In the genomic region with DNA sequence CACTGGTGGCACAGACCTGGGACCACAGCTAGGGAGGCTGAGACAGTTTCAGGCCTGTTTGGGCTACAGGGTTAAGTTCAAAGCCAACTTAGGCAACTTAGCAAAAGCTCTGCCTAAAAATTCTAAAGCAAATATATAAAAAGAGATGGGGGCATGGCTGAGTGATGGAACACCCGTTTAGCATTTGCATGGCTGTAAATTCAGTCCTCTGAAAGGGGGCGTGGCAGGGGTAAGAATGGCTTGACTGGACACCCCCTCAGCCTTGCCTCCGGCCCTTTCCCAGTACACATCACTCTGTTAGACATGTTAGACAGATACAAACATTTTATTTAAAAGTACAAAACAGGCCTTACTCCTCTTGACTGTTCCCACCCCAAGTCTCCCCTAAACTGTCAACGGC, we compare ENCODE assay signal across 7 mouse cellular contexts. TPM values are rescaled to one million over a fixed set of nuclear protein-coding genes. Genes with fewer than 3 reads are reported as not detected.
DNase-seq lines count a peak whose midpoint lies in the region; ATAC-seq and TF ChIP-seq lines count a peak whose summit lies in the region.

No protein-coding gene starts in this region.

- H3K4me2 ChIP-seq in heart, embryonic 11.5 days = peak overlapping the region; percentile 51
- H3K4me2 ChIP-seq in limb, embryonic 15.5 days = no peak overlapping the region

- 70% methylated on average over 4 of the region's 4 CpGs for WGBS in spleen, adult 2 months
- 74% methylated on average over 4 of the region's 4 CpGs for WGBS in heart, embryonic 11.5 days (ENCODE audit: insufficient replicate concordance)
- WGBS in limb, embryonic 15.5 days = 68% methylated on average over 4 of the region's 4 CpGs

- peak overlapping the region; percentile 70 for H3K27ac ChIP-seq in spleen, adult 2 months (ENCODE audit: insufficient read depth, low read length)
- peak overlapping the region; percentile 98 for H3K27ac ChIP-seq in heart, embryonic 11.5 days (ENCODE audit: low read depth, low read length)
- H3K27ac ChIP-seq in limb, embryonic 15.5 days = peak overlapping the region; percentile 89

- DNase-seq in spleen, adult 2 months (ENCODE audit: low read depth in 1 of 2, low spot score in 2 of 2) = no peak
- DNase-seq in spleen, postnatal 36 days (ENCODE audit: low spot score in 2 of 2) = no peak
- DNase-seq in natural killer cell, adult 2 months (ENCODE audit: low spot score in 2 of 2) = no peak
- no peak for DNase-seq in right cerebral cortex, postnatal 4 days
- DNase-seq in cerebellum, postnatal 4 days (ENCODE audit: low spot score in 2 of 2) = no peak

- no peaks in the 10 kb centered on the region for H3K27me3 ChIP-seq in spleen, adult 2 months (ENCODE audit: control insufficient read depth, insufficient read depth, low read length)
- no peaks in the 10 kb centered on the region for H3K27me3 ChIP-seq in heart, embryonic 11.5 days (ENCODE audit: control insufficient read depth, insufficient read depth, low read length)
- H3K27me3 ChIP-seq in limb, embryonic 15.5 days = no peaks in the 10 kb centered on the region

- TF ChIP-seq POLR2A in spleen, adult 2 months (IDR thresholded peaks at IDR 0.05; ENCODE audit: low read depth, low read length) = no peak

- ATAC-seq in heart, embryonic 11.5 days (replicated peaks; ENCODE audit: insufficient number of reproducible peaks, low FRiP score, low TSS enrichment) = no peak
- no peak for ATAC-seq in limb, embryonic 15.5 days (ENCODE audit: insufficient number of reproducible peaks, low FRiP score, low TSS enrichment, low read depth)

- H3K9me3 ChIP-seq in heart, embryonic 11.5 days (replicated peaks; ENCODE audit: control insufficient read depth, low read length) = no peaks in the 10 kb centered on the region
- H3K9me3 ChIP-seq in limb, embryonic 15.5 days = no peaks in the 10 kb centered on the region

- no peaks in the 10 kb centered on the region for H3K36me3 ChIP-seq in spleen, adult 2 months (ENCODE audit: control insufficient read depth, insufficient read depth, low read length)
- H3K36me3 ChIP-seq in heart, embryonic 11.5 days (ENCODE audit: control insufficient read depth, insufficient read depth, low read length) = no peaks in the 10 kb centered on the region
- 0 out of 2 replicates have a peak, but pooled peaks cover 6% of the 10 kb centered on the region for H3K36me3 ChIP-seq in limb, embryonic 15.5 days

- no peak for TF ChIP-seq CTCF in spleen, adult 2 months (IDR thresholded peaks at IDR 0.05; ENCODE audit: extremely low read depth, insufficient read depth, insufficient read length, insufficient replicate concordance)

- peak overlapping the region; percentile 63 for H3K9ac ChIP-seq in heart, embryonic 11.5 days (ENCODE audit: low read depth, low read length)
- H3K9ac ChIP-seq in limb, embryonic 15.5 days = no peak overlapping the region

- H3K4me1 ChIP-seq in spleen, adult 2 months (ENCODE audit: control insufficient read depth, insufficient read depth, insufficient read length) = peaks cover 17% of the 10 kb centered on the region; the same call in 1 of the 2 replicates
- H3K4me1 ChIP-seq in heart, embryonic 11.5 days (ENCODE audit: control insufficient read depth, insufficient read depth, low read length) = peaks cover 55% of the 10 kb centered on the region
- H3K4me1 ChIP-seq in limb, embryonic 15.5 days = peaks cover 35% of the 10 kb centered on the region

- H3K4me3 ChIP-seq in spleen, adult 2 months (ENCODE audit: extremely low read depth, insufficient read depth, insufficient read length) = no peak overlapping the region
- H3K4me3 ChIP-seq in heart, embryonic 11.5 days (ENCODE audit: low read depth, low read length) = no peak overlapping the region; the same call in 1 of the 2 replicates
- H3K4me3 ChIP-seq in limb, embryonic 15.5 days = no peak overlapping the region; the same call in 1 of the 2 replicates

RNA-seq across cellular contexts. Expression of a gene that starts 0.8 kb away (rescaled TPM):
- 0.18 TPM in 1 of 2 replicates, not detected in the other for polyA plus RNA-seq in spleen, adult 2 months (2012; rRNA removed)
- 1.2 and 1.5 TPM in 2 replicates for polyA plus RNA-seq in heart, embryonic 11.5 days (2014; fragmentation: Nextera tagmentation; extraction: Ambion mirVana)
- polyA plus RNA-seq in limb, embryonic 15.5 days (2015; fragmentation: Nextera tagmentation; extraction: Ambion mirVana) = 0.82 and 1.2 TPM in 2 replicates

RNA-seq across cellular contexts. Expression of a gene that starts 16.4 kb away (rescaled TPM):
- 9.2 and 10.7 TPM in 2 replicates for polyA plus RNA-seq in spleen, adult 2 months (2012; rRNA removed)
- 21.4 and 23.8 TPM in 2 replicates for polyA plus RNA-seq in heart, embryonic 11.5 days (2014; fragmentation: Nextera tagmentation; extraction: Ambion mirVana)
- polyA plus RNA-seq in limb, embryonic 15.5 days (2015; fragmentation: Nextera tagmentation; extraction: Ambion mirVana) = 38.9 and 42.0 TPM in 2 replicates

RNA-seq across cellular contexts. Expression of a gene that starts 18.9 kb away (rescaled TPM):
- 0.14 and 0.15 TPM in 2 replicates for polyA plus RNA-seq in spleen, adult 2 months (2012; rRNA removed)
- polyA plus RNA-seq in heart, embryonic 11.5 days (2014; fragmentation: Nextera tagmentation; extraction: Ambion mirVana) = 9.0 TPM in 2 replicates
- 1.9 and 2.7 TPM in 2 replicates for polyA plus RNA-seq in limb, embryonic 15.5 days (2015; fragmentation: Nextera tagmentation; extraction: Ambion mirVana)

RNA-seq across cellular contexts. Expression of a gene that starts 19.8 kb away (rescaled TPM):
- 423 and 439 TPM in 2 replicates for polyA plus RNA-seq in spleen, adult 2 months (2012; rRNA removed)
- 106 and 121 TPM in 2 replicates for polyA plus RNA-seq in heart, embryonic 11.5 days (2014; fragmentation: Nextera tagmentation; extraction: Ambion mirVana)
- 151 and 157 TPM in 2 replicates for polyA plus RNA-seq in limb, embryonic 15.5 days (2015; fragmentation: Nextera tagmentation; extraction: Ambion mirVana)

RNA-seq across cellular contexts. Expression of a gene that starts 23.4 kb away (rescaled TPM):
- 5.8 and 5.9 TPM in 2 replicates for polyA plus RNA-seq in spleen, adult 2 months (2012; rRNA removed)
- polyA plus RNA-seq in heart, embryonic 11.5 days (2014; fragmentation: Nextera tagmentation; extraction: Ambion mirVana) = 6.4 and 6.7 TPM in 2 replicates
- polyA plus RNA-seq in limb, embryonic 15.5 days (2015; fragmentation: Nextera tagmentation; extraction: Ambion mirVana) = 7.7 and 9.4 TPM in 2 replicates
